Mouse (Mus musculus): ENCODE results near the gene Pih1d1. TPM values are rescaled to one million over a fixed set of nuclear protein-coding genes. Genes with fewer than 3 reads are reported as not detected.
"Not testable (repeated sequence)": the region's sequence is repeated elsewhere in the genome, so short reads cannot be mapped to it uniquely, and the experiment has no call there.

Pih1d1 gene
- total RNA-seq (2021) = 10 to 100 TPM; 43.2 to 44.5 TPM
- long read RNA-seq, transcript Pih1d1-201 (10 exons, 1,185 nt) = major isoform, 7 of 22 reads
- long read RNA-seq, transcript Pih1d1-206 (10 exons, 1,077 nt) = minor isoform, 5 of 22 reads
- long read RNA-seq, partial matches to known transcripts = 8 of 22 reads
- long read RNA-seq, other reads (novel, unspliced or antisense) = 2 of 22 reads

- peak; percentile 94 to 99 for DNase-seq (ENCODE audit: low spot score in 2 of 2)
Measured at GRCm38 (mm10) chr7:45154096-45154992, at the start of gene Pih1d1, which contains the start of gene Aldh16a1. TSS of gene Pih1d1 (plus strand) at chr7:45154303. TSS of gene Aldh16a1 (minus strand) at chr7:45154584.

DNA sequence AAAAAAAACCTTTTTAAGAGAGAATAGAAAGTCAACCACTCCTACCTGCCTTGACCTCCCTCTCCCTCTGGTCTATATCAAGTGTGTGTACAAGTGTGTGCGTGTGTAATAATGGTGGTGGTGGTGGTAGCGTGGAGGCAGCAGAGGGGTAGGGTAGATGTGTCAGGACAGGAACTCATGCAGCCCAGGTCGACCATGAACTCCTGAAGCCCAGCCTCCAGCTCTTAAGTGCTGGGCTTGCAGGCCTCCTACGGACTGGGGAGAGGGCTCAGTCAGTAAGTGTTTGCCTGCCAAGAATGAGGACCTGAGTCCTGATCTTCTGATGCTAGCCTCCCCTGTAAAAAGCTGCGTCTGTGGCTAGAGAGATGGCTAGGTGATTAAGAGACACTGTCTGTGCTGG lies 49.2 kb upstream of the Pih1d1 start:
- DNase-seq (ENCODE audit: low spot score in 2 of 2) = no peak

- DNase-seq (ENCODE audit: low spot score in 2 of 2) = no peak
Measured at GRCm38 (mm10) chr7:45105491-45105890, 48.6 kb upstream of the Pih1d1 start.

DNA sequence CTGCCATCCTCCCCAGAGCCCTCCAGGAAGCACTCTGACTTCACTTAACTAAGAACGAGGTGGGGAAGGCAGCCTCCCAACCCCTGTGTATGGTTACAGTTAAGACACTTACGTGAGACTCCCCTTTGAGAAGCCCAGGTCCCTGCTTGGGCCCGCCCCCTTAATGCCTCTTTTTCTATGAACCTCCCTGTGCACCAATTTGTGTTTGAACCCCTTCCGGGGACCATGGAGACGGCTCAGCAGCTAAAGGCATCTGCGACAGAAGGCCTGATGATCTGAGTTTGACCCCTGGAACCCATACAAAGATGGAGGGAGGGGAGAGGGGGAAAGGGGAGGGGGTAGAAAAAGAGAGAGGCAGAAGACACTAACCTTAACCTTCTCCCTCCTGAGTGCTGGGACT lies 47.7 kb upstream of the Pih1d1 start:
- no peak for DNase-seq (ENCODE audit: low spot score in 2 of 2)

DNA sequence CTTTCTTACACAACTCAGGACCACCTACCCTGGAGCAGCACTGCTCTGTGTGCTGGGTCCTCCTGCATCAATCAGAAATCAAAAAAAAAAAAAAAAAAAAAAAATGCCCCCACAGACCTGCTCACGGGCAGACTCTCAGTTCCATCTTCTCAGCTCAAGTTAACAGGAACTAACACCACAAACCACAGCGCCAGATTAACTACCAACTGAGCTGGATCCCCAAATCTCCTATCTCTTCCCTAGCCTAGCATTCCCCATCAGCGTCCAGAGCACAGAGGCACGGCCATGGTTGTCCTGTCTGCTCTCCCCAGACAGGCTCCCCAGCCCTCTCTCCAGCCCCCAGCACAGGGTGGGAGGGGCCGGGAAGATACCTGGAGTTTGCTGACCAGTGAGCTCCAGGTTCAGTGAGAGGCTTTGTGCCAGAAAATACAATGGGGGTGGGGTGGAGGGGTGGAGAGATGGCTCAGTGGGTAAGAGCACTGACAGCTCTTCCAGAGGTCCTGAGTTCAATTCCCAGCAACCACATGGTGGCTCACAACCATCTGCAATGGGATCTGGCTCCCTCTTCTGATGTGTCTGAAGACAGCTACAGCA lies 47.0 kb upstream of the Pih1d1 start:
- DNase-seq (ENCODE audit: low spot score in 2 of 2) = no peak

DNA sequence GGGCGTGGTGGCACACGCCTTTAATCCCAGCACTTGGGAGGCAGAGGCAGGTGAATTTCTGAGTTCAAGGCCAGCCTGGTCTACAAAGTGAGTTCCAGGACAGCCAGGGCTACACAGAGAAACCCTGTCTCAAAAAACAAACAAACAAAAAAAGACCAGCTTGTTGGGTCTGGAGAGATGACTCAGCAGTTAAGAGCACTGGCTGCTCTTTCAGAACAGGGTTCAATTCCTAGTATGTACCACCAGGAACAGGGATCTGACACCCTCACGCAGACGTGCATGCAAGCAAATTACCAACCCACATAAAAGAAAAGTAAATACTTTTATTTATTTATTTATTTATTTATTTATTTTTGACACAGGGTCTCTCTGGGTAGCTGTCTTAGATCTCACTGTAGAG lies 44.0 kb upstream of the Pih1d1 start:
- DNase-seq (ENCODE audit: low spot score in 2 of 2) = not testable (repeated sequence)

DNA sequence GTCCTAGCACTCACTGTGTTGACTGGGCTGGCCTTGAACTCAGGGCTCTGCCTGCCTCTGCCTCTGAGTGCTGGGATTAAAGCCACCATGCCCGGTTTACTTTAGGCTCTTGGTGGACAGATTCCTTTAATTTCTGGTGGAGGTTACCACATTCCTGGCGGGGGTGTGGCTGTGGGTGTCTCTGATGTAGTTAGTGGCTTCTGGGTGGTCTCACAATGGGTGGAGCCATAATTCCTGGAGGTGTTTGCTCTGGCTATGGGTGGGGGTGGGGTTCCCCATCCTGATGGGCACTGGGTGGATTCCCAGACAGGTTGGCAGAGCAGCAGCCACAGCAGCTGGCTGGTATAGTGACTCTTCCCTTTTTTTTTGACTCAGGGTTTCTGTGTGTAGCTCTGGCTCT lies 42.2 kb upstream of the Pih1d1 start:
- DNase-seq (ENCODE audit: low spot score in 2 of 2) = no peak

DNA sequence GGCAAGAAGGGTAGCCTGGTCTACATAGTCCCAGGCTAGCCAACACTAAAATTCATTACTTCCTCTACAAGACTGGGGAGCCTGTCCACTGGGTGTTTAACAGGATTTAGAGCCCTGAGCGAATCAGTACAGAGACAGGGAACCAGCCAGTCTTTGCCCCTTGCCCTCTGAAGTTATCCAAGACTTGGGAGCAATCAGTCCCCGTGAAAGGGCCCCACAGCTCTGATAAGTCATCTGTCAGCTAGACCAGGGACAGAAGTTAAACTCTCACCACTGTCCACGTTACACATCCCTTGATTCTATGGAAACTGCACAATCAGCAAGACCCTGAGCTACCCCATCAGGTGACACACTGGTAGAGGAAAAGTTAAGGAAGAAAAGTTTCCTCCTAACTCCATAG lies 41.6 kb upstream of the Pih1d1 start:
- DNase-seq (ENCODE audit: low spot score in 2 of 2) = no peak

DNA sequence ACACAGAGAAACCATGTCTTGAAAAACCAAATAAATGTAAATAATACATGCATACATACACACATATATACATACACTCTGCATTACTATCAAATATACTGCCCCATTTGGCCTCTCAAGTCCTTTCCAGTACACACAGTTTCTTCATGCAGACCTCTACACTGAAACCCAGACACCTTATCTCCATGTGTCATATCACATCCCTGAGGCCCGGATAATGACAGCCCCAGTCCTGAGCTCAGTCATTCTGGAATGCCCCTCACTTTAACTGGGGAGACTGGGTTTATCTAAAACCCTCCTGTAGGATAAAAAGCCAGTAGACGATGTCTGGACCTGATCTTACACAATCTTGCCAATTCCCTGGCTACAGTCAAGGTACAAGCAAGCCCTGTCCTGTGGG lies 40.6 kb upstream of the Pih1d1 start:
- no peak for DNase-seq (ENCODE audit: low spot score in 2 of 2)

DNA sequence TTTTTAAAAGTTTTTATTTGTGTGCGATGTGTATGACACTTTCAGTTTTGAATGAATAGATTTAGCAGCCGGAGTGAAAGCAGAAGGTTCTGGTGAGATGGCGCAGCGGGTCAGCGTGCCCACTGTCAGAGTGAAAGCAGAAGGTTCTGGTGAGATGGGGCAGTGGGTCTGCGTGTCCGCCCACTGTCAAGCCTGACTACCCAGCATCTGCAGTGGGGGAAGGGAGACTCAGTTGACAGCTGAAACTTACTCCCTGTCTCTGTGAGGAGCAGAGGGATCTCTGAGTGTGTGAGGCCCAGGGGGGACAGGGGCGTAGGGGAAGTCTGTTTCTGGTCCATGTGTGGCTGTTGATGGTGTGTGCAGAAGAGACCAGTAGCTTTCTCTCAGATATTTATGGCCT lies 36.5 kb upstream of the Pih1d1 start:
- no peak for DNase-seq (ENCODE audit: low spot score in 2 of 2)

DNA sequence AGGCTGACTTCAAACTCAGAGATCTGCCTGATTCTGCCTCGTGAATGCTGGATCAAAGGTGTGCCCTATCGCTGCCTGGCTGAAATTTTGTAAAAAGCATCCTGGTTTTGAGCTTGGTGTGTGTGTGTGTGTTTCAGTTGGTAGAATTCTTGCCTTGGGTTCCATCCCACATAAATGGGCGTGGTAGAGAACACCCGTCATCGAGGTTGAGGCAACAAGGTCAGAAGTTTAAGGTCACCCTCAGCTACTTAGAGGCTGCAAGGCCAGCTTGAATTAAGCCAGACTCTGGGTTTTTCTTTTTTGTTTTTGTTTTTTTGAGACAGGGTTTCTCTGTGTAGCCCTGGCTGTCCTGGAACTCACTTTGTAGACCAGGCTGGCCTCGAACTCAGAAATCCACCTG lies 35.8 kb upstream of the Pih1d1 start:
- DNase-seq (ENCODE audit: low spot score in 2 of 2) = no peak

- no peak for DNase-seq (ENCODE audit: low spot score in 2 of 2)
Measured at GRCm38 (mm10) chr7:45119780-45120709, 34.1 kb upstream of the Pih1d1 start.

DNA sequence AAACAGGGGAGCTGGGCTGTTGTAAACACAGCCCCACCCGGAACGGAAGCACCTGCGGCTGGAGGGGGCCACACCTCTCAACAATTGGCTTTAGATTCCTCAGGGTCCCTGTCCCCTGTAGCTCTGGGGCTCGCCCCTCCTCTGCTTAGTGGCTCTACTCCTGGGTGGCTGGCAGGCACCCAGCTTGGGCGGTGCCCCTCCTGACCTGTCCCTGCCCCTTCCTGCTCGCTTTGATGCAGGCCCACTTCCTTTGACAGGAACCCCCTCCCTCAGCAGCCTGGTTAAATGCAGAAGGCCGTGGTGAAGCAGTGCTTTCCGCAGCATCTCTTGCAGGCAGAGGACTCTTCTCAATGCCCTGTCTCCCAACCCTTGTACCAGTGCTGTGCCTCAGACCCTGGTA lies 32.7 kb upstream of the Pih1d1 start:
- DNase-seq (ENCODE audit: low spot score in 2 of 2) = no peak

DNA sequence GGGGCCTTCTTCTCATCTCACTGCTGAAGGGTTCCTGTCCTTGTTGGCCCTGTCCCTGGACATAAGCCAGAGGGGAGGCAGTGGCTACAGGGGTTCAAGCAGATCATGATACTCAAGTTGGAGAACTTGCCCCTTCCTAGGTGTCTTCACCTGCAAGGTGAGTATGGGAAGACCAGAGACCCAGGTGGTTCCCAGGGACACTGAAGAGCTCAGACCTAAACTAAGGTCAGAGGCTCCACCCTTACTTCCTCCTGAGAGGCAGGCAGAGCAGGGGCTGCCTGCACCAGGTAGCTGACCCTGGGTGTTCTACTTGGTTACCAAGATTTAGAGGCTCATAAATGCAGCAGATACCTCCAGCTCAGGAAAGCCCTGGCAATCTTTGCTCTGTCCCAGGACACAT lies 32.1 kb upstream of the Pih1d1 start:
- no peak for DNase-seq (ENCODE audit: low spot score in 2 of 2)

GRCm38 (mm10) chr7:45122561-45123185 lies 31.4 kb upstream of the Pih1d1 start:
- no peak for DNase-seq (ENCODE audit: low spot score in 2 of 2)

- DNase-seq (ENCODE audit: low spot score in 2 of 2) = no peak
Measured at GRCm38 (mm10) chr7:45123186-45123570, 30.9 kb upstream of the Pih1d1 start.

- DNase-seq (ENCODE audit: low spot score in 2 of 2) = peak; percentile 98 to 99
Measured at GRCm38 (mm10) chr7:45124224-45125143, 29.6 kb upstream of the Pih1d1 start, which contains the start of gene Rps11. TSS of gene Rps11 (minus strand) at chr7:45124439.

DNA sequence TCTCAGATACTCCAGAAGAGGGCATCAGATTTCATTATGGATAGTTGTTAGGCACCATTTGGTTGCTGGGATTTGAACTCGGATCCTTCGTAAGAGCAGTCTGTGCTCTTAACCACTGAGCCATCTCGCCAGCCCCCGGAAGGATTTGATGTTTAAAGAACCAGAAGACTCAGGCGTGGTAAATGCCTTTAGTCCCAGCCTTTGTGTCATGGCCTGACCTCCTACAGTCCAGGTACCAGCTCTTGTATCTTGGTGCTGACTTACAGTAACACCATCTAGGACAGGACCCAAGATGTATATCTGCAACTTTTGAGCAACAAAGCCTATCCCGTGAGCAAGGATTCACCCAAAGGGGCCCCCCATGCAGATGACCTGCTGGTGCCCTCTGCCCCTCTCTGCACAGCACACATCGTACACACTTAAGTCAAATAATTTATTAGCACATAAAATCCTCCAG lies 28.9 kb upstream of the Pih1d1 start:
- no peak for DNase-seq (ENCODE audit: low spot score in 2 of 2)

GRCm38 (mm10) chr7:45125649-45126048 lies 28.5 kb upstream of the Pih1d1 start:
- not testable (repeated sequence) for DNase-seq (ENCODE audit: low spot score in 2 of 2)

Data from layer of hippocampus, adult 18-20 months (tissue).